Comparison of ENCODE assay signal across 9 mouse cellular contexts in the genomic region with DNA sequence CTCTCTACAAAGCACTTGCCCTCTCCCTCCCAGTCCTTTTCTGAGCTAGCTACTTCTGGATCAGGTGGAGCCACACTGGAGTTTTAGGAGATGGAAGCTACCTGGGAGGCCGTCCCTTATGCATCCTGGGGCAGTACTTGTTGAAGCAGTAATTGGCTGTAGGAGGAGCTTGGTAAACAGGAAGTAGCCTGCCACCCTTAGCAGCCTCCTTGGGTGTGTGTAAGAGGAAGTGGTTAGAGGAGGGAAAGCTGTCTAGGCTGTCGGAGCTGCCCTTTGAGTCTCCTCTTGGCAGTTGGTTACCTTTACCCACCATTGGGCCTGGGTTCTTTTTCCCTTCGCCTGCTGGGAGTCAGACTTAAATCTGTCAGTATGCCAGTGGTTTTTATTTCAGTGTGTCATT. TPM values are rescaled to one million over a fixed set of nuclear protein-coding genes. Genes with fewer than 3 reads are reported as not detected.
A peak's percentile ranks its signal among the peaks of the same experiment; 100 is the strongest.
DNase-seq lines count a peak whose midpoint lies in the region; ATAC-seq and TF ChIP-seq lines count a peak whose summit lies in the region.
"Had no signal": no experiment of that assay in that cellular context is flagged by ENCODE, and none has a peak within 500 bp of the region (broad histone marks: within the 10 kb centered on the region; RNA-seq: fewer than 3 reads in every experiment).

No protein-coding gene starts in this region.

- no peak overlapping the region for H3K4me2 ChIP-seq in embryonic facial prominence, embryonic 13.5 days
- H3K4me2 ChIP-seq in midbrain, embryonic 11.5 days: no peak overlapping the region
- H3K4me2 ChIP-seq: limb, embryonic 12.5 days had no signal

- H3K9ac ChIP-seq in heart, adult 2 months (ENCODE audit: low read depth, low read length): no peak overlapping the region
- H3K9ac ChIP-seq in embryonic facial prominence, embryonic 13.5 days: no peak overlapping the region
- no peak overlapping the region for H3K9ac ChIP-seq in midbrain, embryonic 11.5 days (ENCODE audit: low read length)
- H3K9ac ChIP-seq: limb, embryonic 12.5 days had no signal

- ATAC-seq in embryonic facial prominence, embryonic 13.5 days (ENCODE audit: insufficient number of reproducible peaks, insufficient read depth, low FRiP score, low TSS enrichment, low read depth): no peak
- peak; percentile 91 for ATAC-seq in monocyte, adult 5-6 weeks (replicated peaks; ENCODE audit: insufficient number of reproducible peaks, low FRiP score, low TSS enrichment, poor library complexity, severe bottlenecking)
- ATAC-seq in frontal cortex, adult (ENCODE audit: low TSS enrichment): no peak
- no peak for ATAC-seq in midbrain, embryonic 11.5 days (ENCODE audit: low FRiP score)

- intact Hi-C loops in heart, adult 2 months (cut with DNase I): loop anchor here (5.0 kb wide), 3 partner anchors 57 to 142 kb away; no protein-coding TSS in a partner anchor
- intact Hi-C loops in heart, postnatal 36 days (cut with DNase I): loop anchor here (5.0 to 10.0 kb wide), 4 partner anchors 102 to 359 kb away; a partner anchor contains a TSS

- no peak for TF ChIP-seq POLR2A in heart, adult 2 months (IDR thresholded peaks at IDR 0.05; ENCODE audit: insufficient read depth, low read depth, low read length)

- no peak overlapping the region for H3K4me3 ChIP-seq in heart, adult 2 months
- no peak overlapping the region for H3K4me3 ChIP-seq in embryonic facial prominence, embryonic 13.5 days
- no peak overlapping the region for H3K4me3 ChIP-seq in midbrain, embryonic 11.5 days (ENCODE audit: low read depth, low read length)
- H3K4me3 ChIP-seq: limb, embryonic 12.5 days had no signal

- H3K79me2 ChIP-seq in heart, adult 2 months (replicated peaks; ENCODE audit: control insufficient read depth, insufficient read depth, low read length): no peaks in the 10 kb centered on the region

- no peaks in the 10 kb centered on the region for H3K27me3 ChIP-seq in heart, adult 2 months (ENCODE audit: control insufficient read depth, insufficient read depth, low read length)
- H3K27me3 ChIP-seq in embryonic facial prominence, embryonic 13.5 days: 0 out of 2 replicates have a peak, but pooled peaks cover 4% of the 10 kb centered on the region
- no peaks in the 10 kb centered on the region for H3K27me3 ChIP-seq in midbrain, embryonic 11.5 days (ENCODE audit: control insufficient read depth, insufficient read depth, low read length)
- H3K27me3 ChIP-seq: limb, embryonic 12.5 days had no signal

- 34% methylated on average over 3 of the region's 3 CpGs for WGBS in heart, adult 2 months
- WGBS in embryonic facial prominence, embryonic 13.5 days: 41% methylated on average over 3 of the region's 3 CpGs
- 62% methylated on average over 3 of the region's 3 CpGs for WGBS in midbrain, embryonic 11.5 days

- 0 out of 2 replicates have a peak, but pooled peaks have one; percentile 55 for TF ChIP-seq EP300 in heart, adult 2 months (IDR thresholded peaks at IDR 0.05; ENCODE audit: insufficient read depth, low read depth, low read length)

- H3K27ac ChIP-seq in heart, adult 2 months: peak overlapping the region; percentile 61
- peak overlapping the region; percentile 16; the same call in 1 of the 2 replicates for H3K27ac ChIP-seq in embryonic facial prominence, embryonic 13.5 days
- H3K27ac ChIP-seq in midbrain, embryonic 11.5 days (ENCODE audit: low read depth, low read length): no peak overlapping the region
- H3K27ac ChIP-seq: limb, embryonic 12.5 days had no signal

- H3K9me3 ChIP-seq in embryonic facial prominence, embryonic 13.5 days: no peaks in the 10 kb centered on the region
- no peaks in the 10 kb centered on the region for H3K9me3 ChIP-seq in midbrain, embryonic 11.5 days (ENCODE audit: control insufficient read depth, low read length)
- H3K9me3 ChIP-seq: limb, embryonic 12.5 days had no signal

- peak; percentile 40 to 65 for DNase-seq in heart, adult 2 months
- DNase-seq in heart, postnatal 36 days: no peak
- peak; percentile 33 to 47 for DNase-seq in kidney, postnatal 4 days
- DNase-seq in midbrain, embryonic 11.5 days (ENCODE audit: low spot score, missing footprints): no peak
- DNase-seq in frontal cortex, postnatal 36 days (ENCODE audit: low spot score in 2 of 2): no peak

- H3K4me1 ChIP-seq in heart, adult 2 months (ENCODE audit: control insufficient read depth, insufficient read depth, low read length): peaks cover 25% of the 10 kb centered on the region
- H3K4me1 ChIP-seq in embryonic facial prominence, embryonic 13.5 days: peaks cover 44% of the 10 kb centered on the region
- peaks cover 15% of the 10 kb centered on the region for H3K4me1 ChIP-seq in midbrain, embryonic 11.5 days (ENCODE audit: control insufficient read depth, insufficient read depth, low read length)

- no peak for TF ChIP-seq CTCF in heart, adult 2 months (IDR thresholded peaks at IDR 0.05)

- no peaks in the 10 kb centered on the region; the same call in none of the 2 replicates for H3K36me3 ChIP-seq in heart, adult 2 months (ENCODE audit: control insufficient read depth, insufficient read depth, low read length)
- H3K36me3 ChIP-seq in embryonic facial prominence, embryonic 13.5 days: no peaks in the 10 kb centered on the region
- no peaks in the 10 kb centered on the region for H3K36me3 ChIP-seq in midbrain, embryonic 11.5 days (ENCODE audit: control insufficient read depth, insufficient read depth, low read length)
- H3K36me3 ChIP-seq: limb, embryonic 12.5 days had no signal

RNA-seq across cellular contexts. Expression of a gene that starts 59.0 kb away (rescaled TPM):
- total RNA-seq in heart, adult 2 months (2021): 100 to 1,000 TPM; 142 to 170 TPM
- polyA plus RNA-seq in heart, adult 2 months (2012; rRNA removed): 28.9 and 62.2 TPM in 2 replicates
- 100 to 1,000 TPM; 138 to 171 TPM for total RNA-seq in heart, postnatal 36 days (2021)
- polyA plus RNA-seq in embryonic facial prominence, embryonic 13.5 days (2015; fragmentation: Nextera tagmentation; extraction: Ambion mirVana): 48.6 and 54.9 TPM in 2 replicates
- total RNA-seq in monocyte, adult 5-6 weeks (2017): 13.6 to 21.8 TPM (median 21.5 TPM) in 3 replicates
- 31.4 and 33.9 TPM in 2 replicates for polyA plus RNA-seq in midbrain, embryonic 11.5 days (2014; fragmentation: Nextera tagmentation; extraction: Ambion mirVana)

Comparison
In these comparisons a context has a peak if more than half of its experiments do, and no peak if none do; other contexts are left out.
1. DNase-seq: peak in heart, adult 2 months (2 of 2) and kidney, postnatal 4 days (2 of 2); none in heart, postnatal 36 days (0 of 2), midbrain, embryonic 11.5 days (single experiment) and frontal cortex, postnatal 36 days (0 of 2).